Mouse (Mus musculus): ENCODE results near the gene Glcci1. TPM values are rescaled to one million over a fixed set of nuclear protein-coding genes. Genes with fewer than 3 reads are reported as not detected.
"Not testable (repeated sequence)": the region's sequence is repeated elsewhere in the genome, so short reads cannot be mapped to it uniquely, and the experiment has no call there.

Glcci1 gene
- polyA plus RNA-seq, 1 experiment from 2014 or later = 6.4 TPM

DNA sequence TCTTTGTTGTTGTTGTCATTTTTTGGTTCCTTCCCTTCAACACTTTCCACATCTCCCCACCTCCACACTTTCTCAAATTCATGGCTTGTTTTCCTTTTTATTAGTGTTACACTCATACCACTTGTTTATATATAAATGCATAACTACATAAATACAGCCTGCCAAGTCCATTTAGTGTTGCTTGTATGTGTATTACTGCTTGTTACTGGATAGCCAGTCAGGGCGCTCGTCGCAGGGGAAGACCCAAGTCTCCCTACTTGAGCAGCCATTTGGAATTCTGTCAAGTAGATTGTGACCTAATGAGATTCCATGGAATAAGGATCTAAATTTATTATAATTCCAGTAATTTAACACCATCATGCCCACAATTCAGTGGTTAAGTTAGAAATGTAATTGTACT, 10.3 kb downstream of the Glcci1 start:
- H3K4me3 ChIP-seq = no peak overlapping the region
- no peaks in the 10 kb centered on the region for H3K27me3 ChIP-seq
- H3K27ac ChIP-seq = no peak overlapping the region
- ATAC-seq (ENCODE audit: insufficient number of reproducible peaks, low FRiP score, low TSS enrichment, low read depth) = no peak
- H3K36me3 ChIP-seq = no peaks in the 10 kb centered on the region
- no peaks in the 10 kb centered on the region for H3K4me1 ChIP-seq
- no peaks in the 10 kb centered on the region for H3K9me3 ChIP-seq
- H3K9ac ChIP-seq = no peak overlapping the region
- H3K4me2 ChIP-seq = no peak overlapping the region
- 82% methylated on average over 3 of the region's 3 CpGs for WGBS

DNA sequence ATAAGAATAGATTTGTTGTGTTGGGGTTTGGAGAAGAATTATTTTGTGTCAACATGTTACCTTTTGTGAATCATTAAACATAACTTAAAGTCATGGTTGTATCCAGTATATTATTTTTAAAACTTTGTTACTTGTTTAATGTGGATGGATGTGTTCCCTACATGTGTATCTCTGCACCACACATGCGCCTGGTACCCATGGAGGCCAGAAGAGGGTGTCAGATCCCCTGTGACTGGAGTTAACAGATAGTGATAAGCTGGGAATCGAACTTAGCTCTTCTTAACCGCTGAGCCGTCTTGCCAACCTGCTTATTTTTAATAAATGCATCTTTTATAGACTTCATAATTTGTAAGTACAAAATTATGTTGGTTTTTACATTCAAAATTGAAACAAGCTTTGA, 11.8 kb downstream of the Glcci1 start:
- no peak for ATAC-seq (ENCODE audit: insufficient number of reproducible peaks, low FRiP score, low TSS enrichment, low read depth)
- Histone ChIP-seq H3K4me1 (no peaks in the 10 kb centered on the region), H3K27ac (no peak overlapping the region), H3K4me3 (no peak overlapping the region), H3K4me2 (no peak overlapping the region), H3K9me3 (no peaks in the 10 kb centered on the region), H3K27me3 (no peaks in the 10 kb centered on the region), H3K36me3 (no peaks in the 10 kb centered on the region), H3K9ac (no peak overlapping the region)
- 91% methylated on average over 4 of the region's 4 CpGs for WGBS

DNA sequence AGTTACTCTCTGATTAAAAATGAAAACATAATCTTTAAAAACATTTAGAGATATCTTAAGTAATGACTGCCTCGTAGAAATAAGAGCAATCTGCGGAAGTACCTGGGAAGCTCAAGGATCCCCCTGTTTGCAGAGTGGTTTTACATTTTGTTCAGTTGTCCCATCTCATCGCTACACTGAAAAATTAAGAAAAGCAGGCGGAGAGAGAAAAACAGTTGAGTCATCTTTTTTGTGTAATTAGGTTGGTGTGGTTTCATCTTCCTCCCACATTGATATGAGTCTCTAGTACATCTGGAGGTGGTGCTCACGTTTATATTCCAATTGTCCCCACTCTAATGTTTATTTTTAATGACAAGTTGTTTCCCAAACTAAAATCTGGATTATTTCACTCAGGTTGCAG, 15.3 kb downstream of the Glcci1 start:
- no peak overlapping the region for H3K4me2 ChIP-seq
- H3K36me3 ChIP-seq = no peaks in the 10 kb centered on the region
- H3K4me3 ChIP-seq = no peak overlapping the region
- no peaks in the 10 kb centered on the region for H3K4me1 ChIP-seq
- H3K9ac ChIP-seq = no peak overlapping the region
- no peak overlapping the region for H3K27ac ChIP-seq
- H3K9me3 ChIP-seq = no peaks in the 10 kb centered on the region
- ATAC-seq (ENCODE audit: insufficient number of reproducible peaks, low FRiP score, low TSS enrichment, low read depth) = no peak
- 90% methylated on average over 5 of the region's 5 CpGs for WGBS
- H3K27me3 ChIP-seq = no peaks in the 10 kb centered on the region

DNA sequence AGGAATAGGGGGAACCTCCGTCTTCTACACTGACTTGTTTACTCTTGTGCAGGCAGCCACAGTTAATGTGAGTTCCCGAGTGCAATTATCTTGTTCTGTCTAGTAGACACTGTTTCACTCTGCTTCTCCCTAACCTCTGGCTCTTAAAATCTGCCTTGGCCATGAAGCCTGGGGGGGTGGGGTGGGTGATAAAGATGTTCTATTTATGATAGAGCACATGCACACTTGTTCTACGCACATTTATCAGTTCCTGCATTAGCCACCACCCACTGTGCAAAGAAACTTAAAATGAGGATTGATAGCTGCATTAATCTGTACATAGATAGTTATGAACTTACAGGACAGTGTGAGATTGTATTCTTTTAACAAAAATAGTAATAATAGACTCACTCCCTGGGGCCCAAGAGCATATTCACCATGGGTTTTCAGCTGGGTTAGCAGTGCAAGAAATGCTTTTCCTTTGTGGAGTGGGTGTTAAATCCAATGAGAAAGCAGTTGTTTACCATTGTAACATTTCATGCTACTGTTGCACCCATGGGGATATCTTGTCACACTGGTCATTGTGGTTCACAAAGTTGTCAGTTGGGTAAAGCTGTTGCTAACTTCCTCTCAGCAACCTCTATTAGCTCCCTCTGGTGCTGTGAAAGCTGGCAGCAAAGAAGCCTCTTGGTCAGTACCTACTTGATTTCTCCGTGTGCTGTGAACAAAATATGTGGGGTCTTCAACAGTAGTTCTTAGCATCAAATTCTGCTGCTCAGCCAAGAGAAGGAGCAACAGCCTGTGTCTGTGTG, 21.9 kb downstream of the Glcci1 start:
- no peak for ATAC-seq (ENCODE audit: insufficient number of reproducible peaks, low FRiP score, low TSS enrichment, low read depth)
- no peak overlapping the region for H3K9ac ChIP-seq

DNA sequence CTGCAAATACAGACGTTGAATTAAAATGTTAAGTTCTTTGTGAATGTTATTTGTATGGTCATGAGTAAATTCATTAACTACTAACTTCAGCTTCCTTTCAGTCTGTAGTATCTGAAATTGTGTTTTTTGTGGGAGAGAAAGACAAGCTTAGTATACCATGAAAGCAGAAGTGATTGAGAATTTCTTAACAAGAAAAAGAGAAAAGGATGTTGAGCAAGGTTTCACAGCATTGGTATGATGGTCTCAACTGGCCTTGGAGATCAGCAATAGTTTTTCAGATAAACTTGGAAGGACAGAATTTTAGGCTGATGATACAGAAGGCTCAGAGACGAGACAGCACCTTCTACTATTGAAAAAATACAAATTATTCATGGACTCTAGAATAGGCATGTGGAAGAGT, 27.5 kb downstream of the Glcci1 start:
- Histone ChIP-seq H3K36me3 (no peaks in the 10 kb centered on the region), H3K9ac (no peak overlapping the region), H3K4me3 (no peak overlapping the region), H3K27me3 (no peaks in the 10 kb centered on the region), H3K4me1 (no peaks in the 10 kb centered on the region), H3K4me2 (no peak overlapping the region), H3K9me3 (no peaks in the 10 kb centered on the region), H3K27ac (no peak overlapping the region)
- 91% methylated on average over 2 of the region's 2 CpGs for WGBS
- no peak for ATAC-seq (ENCODE audit: insufficient number of reproducible peaks, low FRiP score, low TSS enrichment, low read depth)

More for the DNA sequence above, 21.9 kb downstream of the Glcci1 start:
- Histone ChIP-seq H3K4me2 (no peak overlapping the region), H3K9me3 (no peaks in the 10 kb centered on the region), H3K27me3 (no peaks in the 10 kb centered on the region), H3K4me3 (no peak overlapping the region), H3K36me3 (no peaks in the 10 kb centered on the region), H3K27ac (no peak overlapping the region), H3K4me1 (no peaks in the 10 kb centered on the region)
- 76% methylated on average over 4 of the region's 4 CpGs for WGBS

DNA sequence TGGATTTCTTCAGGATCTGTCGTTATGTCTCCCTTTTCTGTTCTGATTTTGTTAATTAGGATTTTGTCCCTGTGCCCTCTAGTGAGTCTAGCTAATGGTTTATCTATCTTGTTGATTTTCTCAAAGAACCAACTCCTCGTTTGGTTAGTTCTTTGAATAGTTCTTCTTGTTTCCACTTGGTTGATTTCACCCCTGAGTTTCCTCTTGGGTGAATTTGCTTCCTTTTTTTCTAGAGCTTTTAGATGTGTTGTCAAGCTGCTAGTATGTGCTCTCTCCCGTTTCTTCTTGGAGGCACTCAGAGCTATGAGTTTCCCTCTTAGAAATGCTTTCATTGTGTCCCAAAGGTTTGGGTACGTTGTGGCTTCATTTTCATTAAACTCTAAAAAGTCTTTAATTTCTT, 32.1 kb downstream of the Glcci1 start:
- WGBS = 87% methylated on average over 4 of the region's 4 CpGs
- H3K27ac ChIP-seq; H3K4me3 ChIP-seq; H3K9me3 ChIP-seq; H3K9ac ChIP-seq; H3K27me3 ChIP-seq; H3K36me3 ChIP-seq; H3K4me1 ChIP-seq; H3K4me2 ChIP-seq; ATAC-seq (ENCODE audit: insufficient number of reproducible peaks, low FRiP score, low TSS enrichment, low read depth): not testable (repeated sequence)

DNA sequence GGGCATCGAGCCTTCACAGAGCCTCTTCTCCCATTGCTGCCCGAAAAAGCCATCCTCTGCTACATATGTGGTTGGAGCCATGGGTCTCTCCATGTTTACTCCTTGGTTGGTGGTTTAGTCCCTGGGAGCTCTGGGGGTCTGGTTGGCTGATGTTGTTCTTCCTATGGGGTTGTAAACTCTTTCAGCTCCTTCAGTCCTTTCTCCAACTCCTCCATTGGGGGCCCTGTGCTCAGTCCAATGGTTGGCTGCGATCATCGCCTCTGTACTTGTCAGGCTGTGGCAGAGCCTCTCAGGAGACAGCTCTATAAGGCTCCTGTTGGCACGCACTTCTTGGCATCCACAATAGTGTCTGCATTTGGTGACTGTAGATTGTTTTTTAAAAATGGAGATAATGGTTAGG, 35.4 kb downstream of the Glcci1 start:
- ATAC-seq (ENCODE audit: insufficient number of reproducible peaks, low FRiP score, low TSS enrichment, low read depth) = no peak
- 91% methylated on average over 5 of the region's 5 CpGs for WGBS
- Histone ChIP-seq H3K9ac (no peak overlapping the region), H3K27ac (no peak overlapping the region), H3K27me3 (no peaks in the 10 kb centered on the region), H3K9me3 (no peaks in the 10 kb centered on the region), H3K36me3 (peaks cover 4% of the 10 kb centered on the region), H3K4me3 (no peak overlapping the region), H3K4me2 (no peak overlapping the region), H3K4me1 (no peaks in the 10 kb centered on the region)

DNA sequence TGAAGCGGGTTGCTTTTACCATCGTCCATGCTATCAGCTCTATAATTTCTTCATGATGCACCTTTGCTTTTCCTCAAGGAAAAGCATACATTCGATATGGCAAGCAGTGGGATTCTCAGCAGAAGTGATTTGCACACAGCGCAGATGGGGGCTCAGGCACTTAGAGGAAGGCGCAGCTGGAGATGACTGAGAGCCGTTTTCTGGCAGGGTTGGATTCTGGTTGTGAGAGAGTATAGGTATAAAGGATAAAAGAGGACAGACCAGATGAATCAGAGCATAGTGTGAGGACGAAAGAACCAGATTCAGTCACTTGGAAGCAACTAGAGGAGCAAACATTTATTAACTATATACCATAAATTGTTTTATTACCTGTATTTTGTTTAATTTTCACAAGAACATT, 36.4 kb downstream of the Glcci1 start:
- Histone ChIP-seq H3K9me3 (no peaks in the 10 kb centered on the region), H3K36me3 (peaks cover 4% of the 10 kb centered on the region), H3K4me1 (no peaks in the 10 kb centered on the region), H3K4me3 (no peak overlapping the region), H3K4me2 (no peak overlapping the region), H3K9ac (no peak overlapping the region), H3K27me3 (no peaks in the 10 kb centered on the region), H3K27ac (no peak overlapping the region)
- WGBS = 90% methylated on average over 7 of the region's 7 CpGs
- ATAC-seq (ENCODE audit: insufficient number of reproducible peaks, low FRiP score, low TSS enrichment, low read depth) = no peak

DNA sequence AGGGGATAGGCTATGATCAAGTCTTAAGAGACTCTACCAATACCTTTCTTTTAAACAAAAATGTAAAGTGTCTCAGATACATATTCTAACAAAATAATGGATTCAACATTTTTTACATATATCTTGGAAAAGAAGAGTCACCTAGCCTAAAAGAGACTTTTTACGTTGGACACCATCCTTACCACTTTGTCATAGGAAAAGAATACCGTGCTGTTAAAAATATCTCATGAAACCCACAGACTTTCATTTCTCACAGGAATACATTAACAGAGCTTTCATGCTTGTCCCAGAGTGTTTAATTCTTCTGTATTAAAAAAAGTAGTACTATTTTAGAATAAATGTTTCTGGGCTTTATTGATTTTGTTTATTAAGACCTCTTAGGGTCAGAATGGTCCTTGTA, 41.8 kb downstream of the Glcci1 start:
- Histone ChIP-seq H3K27me3 (no peaks in the 10 kb centered on the region), H3K4me1 (no peaks in the 10 kb centered on the region), H3K4me3 (no peak overlapping the region), H3K36me3 (no peaks in the 10 kb centered on the region), H3K9me3 (no peaks in the 10 kb centered on the region), H3K27ac (no peak overlapping the region), H3K9ac (no peak overlapping the region), H3K4me2 (no peak overlapping the region)
- 90% methylated on average over 2 of the region's 2 CpGs for WGBS
- ATAC-seq (ENCODE audit: insufficient number of reproducible peaks, low FRiP score, low TSS enrichment, low read depth) = no peak

DNA sequence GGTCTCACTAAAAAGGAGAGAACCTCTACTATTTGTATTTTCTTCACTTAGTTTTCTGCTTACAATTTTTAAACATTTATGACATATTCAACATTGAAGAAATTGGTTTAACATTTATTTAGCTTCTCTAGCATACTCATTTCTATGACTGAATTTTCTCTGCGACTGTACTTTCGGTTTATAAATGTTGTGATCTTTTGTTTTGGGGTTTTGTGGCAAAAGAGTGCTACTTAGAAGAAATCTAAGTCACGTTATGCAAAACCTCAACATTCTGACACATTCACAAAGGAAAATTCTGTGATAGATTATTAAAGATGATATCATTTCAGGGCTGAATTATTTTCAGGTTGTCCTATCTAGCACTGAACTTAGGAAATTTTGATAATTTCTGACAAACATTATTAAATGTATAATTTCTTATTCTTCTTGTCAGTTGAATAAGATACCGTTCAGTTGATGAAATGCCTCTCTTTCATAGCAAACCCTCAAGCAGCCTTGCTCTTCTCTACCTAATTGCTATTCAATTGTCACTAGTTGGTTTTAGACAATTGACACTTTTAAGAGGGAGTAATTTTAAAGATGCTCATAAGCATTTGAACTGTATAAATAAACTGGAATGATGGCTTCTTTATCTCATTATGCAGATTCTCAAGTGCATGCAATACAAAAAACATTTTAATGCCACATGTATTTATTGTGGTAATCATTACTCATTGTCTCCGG, 47.6 kb downstream of the Glcci1 start:
- H3K4me3 ChIP-seq = no peak overlapping the region
- no peaks in the 10 kb centered on the region for H3K27me3 ChIP-seq
- H3K4me1 ChIP-seq = no peaks in the 10 kb centered on the region
- H3K9me3 ChIP-seq = no peaks in the 10 kb centered on the region
- ATAC-seq (ENCODE audit: insufficient number of reproducible peaks, low FRiP score, low TSS enrichment, low read depth) = no peak
- no peak overlapping the region for H3K4me2 ChIP-seq
- H3K27ac ChIP-seq = no peak overlapping the region
- H3K9ac ChIP-seq = no peak overlapping the region
- 92% methylated on average over 5 of the region's 5 CpGs for WGBS
- no peaks in the 10 kb centered on the region; the same call in 1 of the 2 replicates for H3K36me3 ChIP-seq

DNA sequence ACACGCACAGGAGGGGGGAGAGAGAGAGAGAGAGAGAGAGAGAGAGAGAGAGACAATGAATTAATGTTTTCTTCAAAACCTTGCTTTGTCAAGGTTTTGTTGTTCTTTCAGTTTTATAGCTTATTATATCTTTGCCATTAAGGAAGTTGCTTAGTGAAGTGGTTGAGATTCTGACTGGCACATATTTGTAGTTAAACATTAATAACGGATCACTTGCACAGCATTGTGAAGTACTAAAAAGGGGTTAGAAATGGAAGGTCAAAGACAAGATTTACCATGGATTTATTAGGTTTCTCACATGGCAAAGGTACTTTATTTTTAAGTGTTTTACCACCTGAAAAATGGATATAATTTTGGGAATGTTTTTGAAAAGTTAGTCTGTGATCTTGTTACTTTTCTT, 51.3 kb downstream of the Glcci1 start:
- WGBS = 87% methylated on average over 2 of the region's 2 CpGs
- H3K4me3 ChIP-seq = no peak overlapping the region
- ATAC-seq (ENCODE audit: insufficient number of reproducible peaks, low FRiP score, low TSS enrichment, low read depth) = no peak

DNA sequence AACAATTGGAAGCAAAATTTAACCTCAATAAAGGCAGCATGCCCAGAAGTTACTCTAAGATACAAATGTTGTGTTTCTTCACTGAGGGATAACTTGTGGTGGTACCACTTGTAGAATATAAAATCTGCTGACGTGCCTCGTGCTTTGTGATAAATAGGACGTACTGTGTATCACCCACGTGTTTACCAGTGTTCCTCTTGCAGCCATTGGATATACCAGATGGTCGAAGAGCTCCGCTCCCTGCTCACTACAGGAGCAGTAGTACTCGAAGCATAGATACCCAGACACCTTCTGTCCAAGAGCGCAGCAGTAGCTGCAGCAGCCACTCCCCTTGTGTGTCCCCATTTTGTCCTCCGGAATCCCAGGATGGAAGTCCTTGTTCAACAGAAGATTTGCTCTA, 73.0 kb downstream of the Glcci1 start:
- Histone ChIP-seq H3K4me1 (no peaks in the 10 kb centered on the region), H3K36me3 (no peaks in the 10 kb centered on the region), H3K9ac (no peak overlapping the region), H3K9me3 (no peaks in the 10 kb centered on the region), H3K4me2 (no peak overlapping the region), H3K27ac (no peak overlapping the region), H3K27me3 (no peaks in the 10 kb centered on the region), H3K4me3 (no peak overlapping the region)
- no peak for ATAC-seq (ENCODE audit: insufficient number of reproducible peaks, low FRiP score, low TSS enrichment, low read depth)
- WGBS = 93% methylated on average over 9 of the region's 9 CpGs

More for the DNA sequence above, 51.3 kb downstream of the Glcci1 start:
- Histone ChIP-seq H3K27me3 (no peaks in the 10 kb centered on the region), H3K9ac (no peak overlapping the region), H3K36me3 (peaks cover 4% of the 10 kb centered on the region), H3K9me3 (no peaks in the 10 kb centered on the region), H3K4me2 (no peak overlapping the region), H3K4me1 (no peaks in the 10 kb centered on the region), H3K27ac (no peak overlapping the region)
